Mouse (Mus musculus) activated CD4-positive, CD25-positive, alpha-beta regulatory T cell, adult 9 weeks (primary cell): ENCODE data around the gene Zfp97. TPM values are rescaled to one million over a fixed set of nuclear protein-coding genes. Genes with fewer than 3 reads are reported as not detected.

Source experiments
- polyA plus RNA-seq: library from polyadenylated mRNA; unstranded; fragments of 100-300 nt; shearing (Covaris generic); gene quantifications from one replicate; pipeline ENCODE4 v1.2.1, GENCODE M21; 2017

Zfp97 gene
- 12.5 TPM for polyA plus RNA-seq

GRCm38 (mm10) chr17:17120830-17121502 is at the start of gene Zfp97:
Zfp97 (plus strand) TSS chr17:17121415.

Other genes with a start within 250 kb of the Zfp97 start
- 0.87 TPM for gene Zfp960, start 57.3 kb upstream of the Zfp97 start, polyA plus RNA-seq